Mouse (Mus musculus) kidney, adult 2 months (tissue): ENCODE measurements around the gene Gm20708.

Source experiments
- CTCF ChIP-seq: fragments of 200-500 bp; conservative IDR thresholded peaks from 2 replicates; pipeline ENCODE4 v1.5.1; 2011; ENCODE audit warnings: low read depth, mild to moderate bottlenecking, control low read depth, low read length, moderate library complexity, mixed read lengths; ENCODE audit not compliant: insufficient read depth, insufficient read length
- POLR2A ChIP-seq: fragments of 200-500 bp; IDR thresholded peaks from one replicate; pipeline ENCODE4 v1.6.1; 2011; ENCODE audit warnings: low read depth, low read length, control low read depth

- TF ChIP-seq CTCF = no peak
- TF ChIP-seq POLR2A = no peak
Measured at GRCm38 (mm10) chr11:117803166-117803688, 6.2 kb upstream of the Gm20708 start.
